Mouse (Mus musculus) ovary, postnatal 14 days (tissue): ENCODE measurements around the gene Exd1.
"Not testable (repeated sequence)": the region's sequence is repeated elsewhere in the genome, so short reads cannot be mapped to it uniquely, and the experiment has no call there.

ENCODE experiments used
- DNase-seq: peaks from one replicate; pipeline ENCODE4 v3.0.0; 2022; ENCODE audit warnings: low spot score

Exd1 gene

GRCm38 (mm10) chr2:119538802-119539201 lies 8.6 kb downstream of the Exd1 start:
- DNase-seq: no peak

DNA sequence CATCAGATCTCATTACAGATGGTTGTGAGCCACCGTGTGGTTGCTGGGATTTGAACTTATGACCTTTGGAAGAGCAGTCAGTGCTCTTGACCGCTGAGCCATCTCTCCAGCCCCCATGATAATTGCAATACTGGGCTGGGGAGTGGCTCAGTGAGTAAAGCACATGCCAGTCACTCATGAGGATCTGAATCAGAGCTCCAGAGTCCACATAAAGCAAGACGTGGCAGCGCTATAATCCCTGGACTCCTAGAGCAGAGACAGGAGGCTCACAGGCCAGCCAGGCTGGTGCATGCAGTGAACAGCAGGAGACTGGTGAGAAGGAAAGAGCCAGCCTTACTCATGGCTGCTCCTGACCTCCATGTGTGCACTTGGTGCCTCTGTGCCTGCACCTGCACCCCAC lies 22.0 kb downstream of the Exd1 start:
- DNase-seq: no peak

GRCm38 (mm10) chr2:119523836-119524235 lies 23.6 kb downstream of the Exd1 start:
- no peak for DNase-seq

DNA sequence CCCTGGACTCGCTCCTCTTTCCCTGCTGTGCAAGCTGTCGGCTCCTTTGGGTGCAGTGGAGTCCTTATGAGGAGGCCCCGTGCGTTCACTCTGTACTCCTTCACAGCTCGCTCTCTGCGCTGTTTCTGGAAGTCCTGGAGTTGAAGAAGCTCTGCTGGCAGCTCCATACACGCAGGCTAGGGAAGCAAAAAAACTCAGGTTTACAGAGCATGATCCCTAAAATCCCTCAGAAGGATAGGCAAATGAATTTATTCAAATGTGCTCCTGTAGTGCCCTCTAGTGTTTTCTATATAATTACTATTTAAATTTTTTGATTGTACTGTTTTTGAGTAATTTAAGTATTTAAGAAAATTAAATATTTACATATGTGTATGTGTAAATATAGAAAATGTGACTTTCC lies 26.9 kb downstream of the Exd1 start:
- DNase-seq: no peak

DNA sequence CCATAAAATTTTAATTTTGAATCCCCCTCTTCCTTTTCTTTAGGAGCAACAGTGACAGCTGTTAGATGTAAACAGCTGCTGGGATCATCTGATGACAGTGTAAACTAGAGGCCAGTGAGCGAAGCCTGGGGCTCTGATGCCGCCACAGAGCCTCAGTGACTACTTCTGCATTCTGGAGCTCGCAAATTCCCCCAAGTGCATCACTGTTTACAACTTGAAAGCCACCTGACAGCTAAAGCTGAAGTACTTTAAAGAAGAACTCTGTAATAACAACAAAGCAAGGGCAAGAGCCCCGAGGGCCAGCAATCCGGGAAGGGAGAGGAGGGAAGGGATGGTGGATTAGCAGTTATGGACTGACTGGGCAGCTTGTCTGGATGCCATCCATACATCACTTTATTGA lies 30.6 kb downstream of the Exd1 start:
- DNase-seq: no peak

GRCm38 (mm10) chr2:119514026-119514522 lies 33.4 kb downstream of the Exd1 start:
- no peak for DNase-seq

GRCm38 (mm10) chr2:119512292-119512691 lies 35.1 kb downstream of the Exd1 start:
- no peak for DNase-seq

DNA sequence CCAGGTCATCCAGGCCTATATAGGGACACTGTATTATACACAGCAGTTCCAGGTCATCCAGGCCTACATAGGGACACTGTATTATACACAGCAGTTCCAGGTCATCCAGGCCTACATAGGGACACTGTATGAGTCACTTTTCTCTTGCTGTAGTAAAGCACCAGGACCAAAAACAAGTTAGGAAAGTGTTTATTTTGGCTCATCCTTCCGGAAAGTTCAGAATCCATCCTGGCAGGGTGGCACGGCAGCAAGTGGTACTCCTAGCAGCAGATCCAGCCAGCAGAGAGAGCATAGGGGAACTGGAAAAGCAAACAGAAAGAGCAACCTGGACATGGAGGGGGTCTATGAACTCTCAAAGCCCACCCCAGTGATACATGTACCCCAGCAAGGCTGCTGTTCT lies 36.6 kb downstream of the Exd1 start:
- DNase-seq: no peak

DNA sequence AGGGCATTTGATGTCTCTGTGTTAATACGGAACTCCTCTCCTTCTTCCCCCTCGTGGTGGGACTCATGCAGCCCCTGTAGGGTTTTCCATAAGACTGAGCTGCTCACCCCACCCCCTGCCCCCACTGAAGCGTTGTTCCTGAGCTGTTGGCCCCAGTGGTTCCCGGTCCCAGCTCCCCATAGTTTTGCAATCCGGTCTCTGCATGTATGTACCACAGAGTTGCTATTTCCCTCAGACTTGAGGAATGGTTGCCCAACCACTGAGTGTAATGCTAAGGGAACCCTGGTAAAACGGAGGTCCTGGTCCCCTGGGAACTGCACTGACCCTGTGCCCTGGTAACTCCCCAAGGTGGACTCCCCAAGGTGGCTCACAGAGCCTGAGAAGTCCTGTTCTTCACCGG lies 38.9 kb downstream of the Exd1 start:
- DNase-seq: not testable (repeated sequence)

- DNase-seq: no peak
These were observed 40.3 kb downstream of the Exd1 start for GRCm38 (mm10) chr2:119507108-119507507.

DNA sequence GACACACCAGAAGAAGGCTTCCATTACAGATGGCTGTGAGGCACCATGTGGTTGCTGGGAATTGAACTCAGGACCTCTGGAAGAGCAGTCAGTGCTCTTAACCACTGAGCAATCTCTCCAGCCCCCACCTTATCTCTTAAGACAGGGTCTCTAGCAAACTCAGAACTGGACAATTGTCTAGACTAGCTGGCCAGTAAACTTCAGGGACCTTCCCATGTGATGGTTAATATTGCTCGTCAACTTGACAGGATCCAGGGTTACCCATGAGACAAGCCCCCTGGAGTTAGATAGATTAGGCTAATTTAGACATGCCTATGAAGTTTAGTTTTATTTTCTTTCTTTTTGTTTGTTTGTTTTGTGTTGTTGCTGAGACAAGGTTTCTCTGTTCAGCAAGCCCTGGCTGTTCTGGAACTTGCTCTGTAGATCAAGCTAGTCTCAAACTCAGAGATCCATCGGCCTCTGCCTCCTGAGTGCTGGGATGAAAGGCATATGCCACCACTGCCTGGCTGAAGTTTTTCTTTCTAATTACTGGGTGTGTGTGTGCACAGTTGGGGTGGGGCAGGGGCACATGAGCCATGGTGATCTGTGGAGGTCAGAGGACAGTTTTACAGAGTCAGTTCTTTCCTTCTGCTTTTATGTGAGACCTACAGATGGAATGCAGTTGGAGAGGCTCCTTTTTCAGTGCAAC lies 46.3 kb downstream of the Exd1 start:
- DNase-seq: no peak

GRCm38 (mm10) chr2:119498859-119499258 lies 48.6 kb downstream of the Exd1 start:
- no peak for DNase-seq

DNA sequence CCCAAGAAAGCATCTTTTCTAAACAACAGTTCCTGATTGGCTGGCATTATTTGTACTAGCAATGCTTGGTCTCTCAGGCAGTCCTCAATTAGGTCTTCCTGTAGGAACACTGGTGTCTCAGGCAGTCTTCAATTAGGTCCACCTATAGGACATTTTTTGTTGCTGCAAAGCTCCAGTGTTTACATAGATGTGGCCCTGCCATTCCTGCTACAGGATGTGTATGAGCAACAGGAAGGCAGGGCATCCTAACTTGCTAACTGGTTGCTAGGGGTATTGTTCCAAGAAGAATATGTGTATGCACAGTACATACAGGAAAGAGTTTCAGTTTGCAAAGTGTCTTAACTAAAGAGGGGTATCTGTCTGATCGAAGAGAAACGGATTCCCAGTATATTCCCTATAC lies 51.3 kb downstream of the Exd1 start:
- DNase-seq: no peak

GRCm38 (mm10) chr2:119491953-119492352 lies 55.5 kb downstream of the Exd1 start:
- no peak for DNase-seq

- DNase-seq: no peak
These were observed 60.9 kb downstream of the Exd1 start for GRCm38 (mm10) chr2:119486488-119486887.

DNA sequence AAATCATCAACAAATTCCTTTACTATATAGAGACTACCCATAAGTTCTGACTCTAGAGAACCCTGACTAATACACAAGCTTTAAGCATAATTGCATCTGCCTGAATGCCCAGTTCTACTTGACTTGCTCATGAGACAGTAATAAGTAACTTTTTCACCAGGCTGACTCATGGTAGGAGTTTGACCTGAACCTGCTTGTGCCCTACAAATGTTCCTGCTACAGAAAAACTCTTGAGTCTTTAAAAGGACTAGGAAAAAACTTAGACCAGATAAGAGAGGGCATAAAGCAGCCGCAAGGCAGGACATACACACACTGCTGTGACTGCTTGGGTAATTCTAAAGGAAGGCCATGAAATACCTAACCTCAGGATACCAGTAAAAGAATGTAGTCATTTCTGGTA lies 65.1 kb downstream of the Exd1 start:
- DNase-seq: no peak

DNA sequence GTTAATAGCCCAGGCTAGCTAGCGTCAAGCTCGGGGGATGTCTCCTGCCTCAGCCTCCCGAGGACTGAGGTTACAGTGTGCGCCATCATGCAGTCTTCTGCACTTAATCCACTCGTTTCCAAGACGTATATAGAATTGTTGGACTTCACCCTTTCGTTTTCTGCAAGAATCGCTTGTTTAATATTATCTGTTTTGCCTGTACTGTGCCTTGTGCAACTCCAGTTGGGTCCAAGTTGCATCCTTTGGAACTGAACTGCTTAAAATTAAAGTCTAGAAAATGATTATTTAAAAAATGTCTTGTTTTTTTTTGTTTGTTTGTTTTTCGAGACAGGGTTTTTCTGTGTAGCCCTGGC lies 69.1 kb downstream of the Exd1 start:
- no peak for DNase-seq

GRCm38 (mm10) chr2:119477571-119478396 lies 69.6 kb downstream of the Exd1 start, which contains the start of gene Ino80:
Gene Ino80 (minus strand): TSS chr2:119477687.
- DNase-seq: peak; percentile 90

- DNase-seq: peak; percentile 48
These were observed 70.6 kb downstream of the Exd1 start for GRCm38 (mm10) chr2:119476621-119477391.

- DNase-seq: no peak
These were observed 71.3 kb downstream of the Exd1 start for GRCm38 (mm10) chr2:119476166-119476565.
